Mouse (Mus musculus): ENCODE measurements around the gene Psmd2. TPM values are rescaled to one million over a fixed set of nuclear protein-coding genes. Genes with fewer than 3 reads are reported as not detected.
A peak's percentile ranks its signal among the peaks of the same experiment; 100 is the strongest.

Gene Psmd2
- polyA plus RNA-seq, 1 experiment from 2014 or later, result 401 TPM

- Histone ChIP-seq H3K9me3 (no peaks in the 10 kb centered on the region), H3K4me3 (no peak overlapping the region), H3K9ac (no peak overlapping the region), H3K4me2 (replicated peaks) (no peak overlapping the region), H3K27ac (no peak overlapping the region), H3K4me1 (peaks cover 13% of the 10 kb centered on the region), H3K27me3 (no peaks in the 10 kb centered on the region), H3K36me3 (peaks cover 56% of the 10 kb centered on the region)
- ATAC-seq (ENCODE audit: insufficient number of reproducible peaks, insufficient read depth, low FRiP score, low TSS enrichment), result no peak
- WGBS, result 90% methylated on average over 2 of the region's 2 CpGs
These were observed 55.1 kb downstream of the Psmd2 start for GRCm38 (mm10) chr16:20706407-20707055.

- no peak overlapping the region for H3K9ac ChIP-seq
- no peaks in the 10 kb centered on the region for H3K27me3 ChIP-seq
- WGBS, result 92% methylated on average over 21 of the region's 21 CpGs
- no peaks in the 10 kb centered on the region for H3K9me3 ChIP-seq
- H3K4me2 ChIP-seq (replicated peaks), result no peak overlapping the region
- peaks cover 68% of the 10 kb centered on the region for H3K36me3 ChIP-seq
- ATAC-seq (ENCODE audit: insufficient number of reproducible peaks, insufficient read depth, low FRiP score, low TSS enrichment), result no peak
- H3K4me1 ChIP-seq, result no peaks in the 10 kb centered on the region
- no peak overlapping the region for H3K27ac ChIP-seq
- no peak overlapping the region for H3K4me3 ChIP-seq
These were observed 56.9 kb downstream of the Psmd2 start for GRCm38 (mm10) chr16:20708220-20708938.

GRCm38 (mm10) chr16:20708939-20709734 lies 57.7 kb downstream of the Psmd2 start:
- Histone ChIP-seq H3K36me3 (peaks cover 69% of the 10 kb centered on the region), H3K27me3 (no peaks in the 10 kb centered on the region), H3K27ac (no peak overlapping the region), H3K9me3 (no peaks in the 10 kb centered on the region), H3K4me1 (peaks cover 5% of the 10 kb centered on the region), H3K4me2 (replicated peaks) (no peak overlapping the region), H3K9ac (no peak overlapping the region), H3K4me3 (no peak overlapping the region)
- 78% methylated on average over 19 of the region's 19 CpGs for WGBS
- peak; percentile 37; the same call in 1 of the 2 replicates for ATAC-seq (ENCODE audit: insufficient number of reproducible peaks, insufficient read depth, low FRiP score, low TSS enrichment)

GRCm38 (mm10) chr16:20710370-20710769 lies 58.9 kb downstream of the Psmd2 start:
- peaks cover 62% of the 10 kb centered on the region for H3K36me3 ChIP-seq
- H3K4me2 ChIP-seq (replicated peaks), result no peak overlapping the region
- H3K9ac ChIP-seq, result no peak overlapping the region
- no peak overlapping the region for H3K4me3 ChIP-seq
- H3K27ac ChIP-seq, result no peak overlapping the region
- no peak for ATAC-seq (ENCODE audit: insufficient number of reproducible peaks, insufficient read depth, low FRiP score, low TSS enrichment)
- peaks cover 17% of the 10 kb centered on the region for H3K4me1 ChIP-seq
- 94% methylated on average over 11 of the region's 11 CpGs for WGBS
- H3K9me3 ChIP-seq, result no peaks in the 10 kb centered on the region
- H3K27me3 ChIP-seq, result no peaks in the 10 kb centered on the region

- WGBS, result 85% methylated on average over 4 of the region's 4 CpGs
- no peaks in the 10 kb centered on the region for H3K27me3 ChIP-seq
- no peaks in the 10 kb centered on the region for H3K9me3 ChIP-seq
- peaks cover 59% of the 10 kb centered on the region for H3K36me3 ChIP-seq
- no peak overlapping the region for H3K4me2 ChIP-seq (replicated peaks)
- no peak overlapping the region for H3K4me3 ChIP-seq
- H3K4me1 ChIP-seq, result peaks cover 19% of the 10 kb centered on the region
- H3K27ac ChIP-seq, result no peak overlapping the region
- no peak for ATAC-seq (ENCODE audit: insufficient number of reproducible peaks, insufficient read depth, low FRiP score, low TSS enrichment)
- H3K9ac ChIP-seq, result no peak overlapping the region
These were observed 59.4 kb downstream of the Psmd2 start for GRCm38 (mm10) chr16:20710810-20711209.

- Histone ChIP-seq H3K27ac (no peak overlapping the region), H3K4me1 (peaks cover 19% of the 10 kb centered on the region), H3K4me2 (replicated peaks) (no peak overlapping the region), H3K9me3 (no peaks in the 10 kb centered on the region), H3K36me3 (peaks cover 48% of the 10 kb centered on the region), H3K27me3 (no peaks in the 10 kb centered on the region), H3K4me3 (no peak overlapping the region), H3K9ac (no peak overlapping the region)
- ATAC-seq (ENCODE audit: insufficient number of reproducible peaks, insufficient read depth, low FRiP score, low TSS enrichment), result no peak
- 85% methylated on average over 9 of the region's 9 CpGs for WGBS
These were observed 60.7 kb downstream of the Psmd2 start for GRCm38 (mm10) chr16:20712190-20712589.

GRCm38 (mm10) chr16:20712889-20713288 lies 61.4 kb downstream of the Psmd2 start:
- peaks cover 41% of the 10 kb centered on the region for H3K36me3 ChIP-seq
- H3K4me2 ChIP-seq (replicated peaks), result no peak overlapping the region
- peaks cover 19% of the 10 kb centered on the region for H3K4me1 ChIP-seq
- no peak for ATAC-seq (ENCODE audit: insufficient number of reproducible peaks, insufficient read depth, low FRiP score, low TSS enrichment)
- no peaks in the 10 kb centered on the region for H3K27me3 ChIP-seq
- WGBS, result 86% methylated on average over 7 of the region's 7 CpGs
- H3K27ac ChIP-seq, result no peak overlapping the region
- H3K9ac ChIP-seq, result no peak overlapping the region
- H3K4me3 ChIP-seq, result no peak overlapping the region
- no peaks in the 10 kb centered on the region for H3K9me3 ChIP-seq

MicroRNA genes within 50 kb of the gene (microRNA counts, 519-probe panel; counts per million panel counts)
- 4,861 counts per million, percentile 85 among the panel's probes with 10 or more counts for microRNA mmu-miR-1224

Small RNAs within 50 kb of the gene (microRNA-seq; reads per million reads assigned to microRNA genes)
- gene Mir1224, result 3.8 reads per million, percentile 17 among the genes with 10 or more reads in this experiment

Other genes starting within 250 kb of the Psmd2 start
- 99.6 and 107 TPM in 2 replicates for gene Abcc5, start 225.3 kb upstream of the Psmd2 start, polyA plus RNA-seq (2016; fragmentation: Nextera tagmentation; extraction: Ambion mirVana)
- 135 and 137 TPM in 2 replicates for gene Eif2b5, start 152.8 kb upstream of the Psmd2 start, polyA plus RNA-seq (2016; fragmentation: Nextera tagmentation; extraction: Ambion mirVana)
- 33.1 and 33.2 TPM in 2 replicates for gene Dvl3, start 134.7 kb upstream of the Psmd2 start, polyA plus RNA-seq (2016; fragmentation: Nextera tagmentation; extraction: Ambion mirVana)
- 657 and 677 TPM in 2 replicates for gene Ap2m1, start 116.2 kb upstream of the Psmd2 start, polyA plus RNA-seq (2016; fragmentation: Nextera tagmentation; extraction: Ambion mirVana)
- 72.4 and 79.1 TPM in 2 replicates for gene Abcf3, start 103.1 kb upstream of the Psmd2 start, polyA plus RNA-seq (2016; fragmentation: Nextera tagmentation; extraction: Ambion mirVana)
- gene Vwa5b2, start 62.2 kb upstream of the Psmd2 start, polyA plus RNA-seq (2016; fragmentation: Nextera tagmentation; extraction: Ambion mirVana), result 3.7 TPM in 2 replicates
- gene Eef1akmt4, start 40.1 kb upstream of the Psmd2 start, polyA plus RNA-seq (2016; fragmentation: Nextera tagmentation; extraction: Ambion mirVana), result 30.5 and 31.4 TPM in 2 replicates
- not detected in 2 replicates for gene Gm49333, start 40.0 kb upstream of the Psmd2 start, polyA plus RNA-seq (2016; fragmentation: Nextera tagmentation; extraction: Ambion mirVana)
- gene Alg3, start 39.9 kb upstream of the Psmd2 start, polyA plus RNA-seq (2016; fragmentation: Nextera tagmentation; extraction: Ambion mirVana), result 36.9 and 39.9 TPM in 2 replicates
- 2.1 and 2.4 TPM in 2 replicates for gene Camk2n2, start 30.4 kb upstream of the Psmd2 start, polyA plus RNA-seq (2016; fragmentation: Nextera tagmentation; extraction: Ambion mirVana)
- 7.5 and 7.7 TPM in 2 replicates for gene Ece2, start 21.8 kb upstream of the Psmd2 start, polyA plus RNA-seq (2016; fragmentation: Nextera tagmentation; extraction: Ambion mirVana)
- gene Eif4g1, start 16.7 kb downstream of the Psmd2 start, polyA plus RNA-seq (2016; fragmentation: Nextera tagmentation; extraction: Ambion mirVana), result 213 and 218 TPM in 2 replicates
- 7.2 and 7.7 TPM in 2 replicates for gene Fam131a, start 41.6 kb downstream of the Psmd2 start, polyA plus RNA-seq (2016; fragmentation: Nextera tagmentation; extraction: Ambion mirVana)
- gene Polr2h, start 66.0 kb downstream of the Psmd2 start, polyA plus RNA-seq (2016; fragmentation: Nextera tagmentation; extraction: Ambion mirVana), result 110 and 118 TPM in 2 replicates
- 28.8 and 31.6 TPM in 2 replicates for gene Clcn2, start 66.1 kb downstream of the Psmd2 start, polyA plus RNA-seq (2016; fragmentation: Nextera tagmentation; extraction: Ambion mirVana)
- 4.7 and 5.9 TPM in 2 replicates for gene Chrd, start 81.5 kb downstream of the Psmd2 start, polyA plus RNA-seq (2016; fragmentation: Nextera tagmentation; extraction: Ambion mirVana)
- gene Thpo, start 82.9 kb downstream of the Psmd2 start, polyA plus RNA-seq (2016; fragmentation: Nextera tagmentation; extraction: Ambion mirVana), result 0.96 and 1.2 TPM in 2 replicates

All from embryonic facial prominence, embryonic 12.5 days (tissue).